Mouse (Mus musculus) thymus, postnatal 0 days (tissue): ENCODE measurements around the gene Ube2e3. TPM values are rescaled to one million over a fixed set of nuclear protein-coding genes. Genes with fewer than 3 reads are reported as not detected.

Experiments used
- DNase-seq: peaks from one replicate; pipeline ENCODE4 v3.0.0-alpha.2; 2015; ENCODE audit warnings: low spot score
- polyA plus RNA-seq: library from polyadenylated mRNA; unstranded; fragments of >200 nt; fragmentation: Nextera tagmentation; extraction: Ambion mirVana; gene quantifications from 2 replicates; pipeline ENCODE4 v1.2.1, GENCODE M21; 2015

The Ube2e3 gene
- polyA plus RNA-seq, 1 experiment from 2014 or later: 132 TPM

DNA sequence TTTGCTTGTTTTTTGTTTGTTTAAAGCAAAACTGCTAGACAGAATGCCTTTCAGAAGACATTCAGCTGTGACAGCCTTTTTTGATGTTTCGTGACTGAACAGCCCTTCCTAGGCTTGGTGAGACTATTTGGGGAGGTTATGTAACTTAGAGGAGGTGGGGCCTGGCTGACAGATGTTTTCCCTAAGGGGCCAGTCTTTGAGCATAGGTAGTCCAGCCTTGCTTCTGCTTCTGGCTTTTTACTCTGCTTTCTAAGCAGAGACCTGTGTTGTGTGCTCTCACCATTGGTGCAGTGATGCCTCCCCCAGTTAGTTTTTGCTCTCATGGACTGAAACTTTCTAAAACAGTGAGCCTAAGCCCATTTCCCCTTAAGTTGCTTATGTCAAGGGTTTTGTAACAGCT, 14.1 kb downstream of the Ube2e3 start:
- no peak for DNase-seq

GRCm38 (mm10) chr2:78882743-78883433, 15.0 kb downstream of the Ube2e3 start:
- DNase-seq: no peak

DNA sequence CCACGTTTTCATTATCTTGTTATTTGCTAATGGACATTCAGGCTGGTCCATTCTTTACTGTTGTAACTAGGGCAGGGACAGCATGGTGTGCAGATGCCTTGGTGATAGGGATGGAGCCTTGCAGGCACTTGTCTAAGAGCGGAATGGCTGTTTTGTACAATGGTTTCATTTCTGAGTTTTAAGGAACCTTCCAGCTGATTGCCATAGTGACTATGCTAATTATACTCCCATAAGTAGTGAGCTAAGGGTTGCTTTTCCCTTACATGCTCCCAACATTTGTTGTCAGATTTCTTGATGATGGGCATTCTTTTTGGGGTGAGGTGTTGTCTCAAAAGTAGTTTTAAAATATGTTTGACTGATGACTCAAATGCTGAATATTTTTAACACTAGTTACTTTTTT, 18.5 kb downstream of the Ube2e3 start:
- DNase-seq: no peak

DNA sequence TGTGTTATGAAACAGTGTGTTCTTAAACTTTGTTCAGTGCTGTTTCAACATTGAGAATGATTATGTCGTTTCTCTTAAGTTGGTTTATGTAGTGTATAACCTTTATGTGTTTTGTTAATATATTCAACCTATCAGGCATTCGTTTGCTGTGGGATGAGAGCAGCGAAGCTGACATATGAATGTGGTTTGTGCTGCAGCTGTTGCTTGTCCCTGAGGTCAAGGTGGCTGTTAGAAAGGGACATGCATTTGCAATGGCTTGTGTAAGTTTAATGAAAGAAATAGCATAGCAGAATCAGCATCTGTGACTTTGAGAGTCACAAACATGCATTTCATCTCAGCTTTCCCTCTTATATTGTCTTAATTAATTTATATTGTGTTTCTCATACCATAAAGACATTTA, 20.3 kb downstream of the Ube2e3 start:
- no peak for DNase-seq

- no peak for DNase-seq
These were observed 27.3 kb downstream of the Ube2e3 start for GRCm38 (mm10) chr2:78895216-78895615.

DNA sequence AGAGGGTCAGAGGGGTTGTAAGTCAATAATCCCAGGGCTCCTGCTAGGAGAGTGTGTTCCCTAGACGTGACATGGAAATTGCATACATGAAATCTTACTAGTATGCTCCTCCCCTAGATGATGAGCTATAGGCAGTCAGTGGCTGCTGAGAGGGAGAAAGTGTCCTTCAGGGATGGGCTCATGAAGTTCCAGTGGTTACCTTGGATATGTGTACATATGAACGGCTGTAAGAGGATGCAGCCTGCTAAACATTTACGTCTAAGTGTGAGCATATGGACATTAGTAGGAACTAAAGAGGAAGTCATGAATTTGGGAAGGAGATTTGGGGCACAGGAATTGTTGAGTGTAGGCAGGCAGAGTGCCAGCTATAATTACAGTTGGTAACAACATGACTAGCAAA, 38.0 kb downstream of the Ube2e3 start:
- no peak for DNase-seq

DNA sequence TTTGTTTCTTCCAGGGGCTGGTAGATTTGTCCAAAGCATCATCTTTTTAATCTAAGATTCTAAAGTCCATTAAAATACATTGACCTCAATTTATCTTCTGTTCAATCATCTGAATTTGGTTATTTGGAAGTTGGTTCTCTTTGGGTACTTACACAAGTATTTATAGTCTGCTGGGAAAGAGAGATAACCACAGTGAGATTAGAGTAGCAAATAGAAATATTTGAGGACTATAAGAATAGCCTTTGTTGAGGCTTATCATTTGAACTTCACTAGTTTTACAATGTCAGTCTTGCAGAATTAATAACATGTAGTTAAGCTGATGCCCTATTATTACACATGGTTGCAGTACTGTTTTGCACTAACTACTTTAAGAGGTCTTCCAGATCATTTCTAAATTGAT, 43.6 kb downstream of the Ube2e3 start:
- no peak for DNase-seq

GRCm38 (mm10) chr2:78914861-78915260, 46.9 kb downstream of the Ube2e3 start:
- DNase-seq: peak; percentile 29

DNA sequence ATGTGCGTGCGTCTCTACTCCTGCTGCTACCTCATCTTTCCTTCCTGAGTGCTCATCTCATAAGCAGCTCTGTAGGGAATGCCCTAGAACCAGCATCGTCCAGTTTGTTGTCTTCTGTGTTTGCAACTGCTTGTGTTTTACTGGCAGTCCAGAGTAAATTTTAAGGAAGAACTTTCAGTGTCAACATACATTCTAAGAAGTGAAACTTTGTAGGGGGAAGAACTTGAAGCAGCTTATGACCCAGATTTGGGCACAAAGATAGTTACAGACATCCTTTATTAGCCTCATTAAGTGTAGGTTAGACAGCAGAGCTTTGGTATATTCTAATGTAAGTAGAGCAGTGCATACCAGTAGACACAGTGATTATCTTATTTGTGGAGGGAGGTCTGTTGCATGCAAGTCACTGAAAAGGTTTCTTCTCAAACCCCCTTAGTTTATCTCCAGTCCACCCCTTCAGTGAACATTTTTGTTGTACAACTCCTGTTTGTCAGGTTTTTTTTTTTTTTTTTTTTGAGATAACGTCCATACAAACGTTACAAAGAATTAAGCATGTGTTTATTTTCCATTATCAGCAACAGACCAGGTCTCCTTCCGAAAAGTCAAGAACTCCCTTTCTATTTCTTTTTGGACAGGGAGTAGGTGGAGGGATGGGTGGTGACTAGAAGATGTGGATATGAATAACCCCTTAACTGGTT, 55.2 kb downstream of the Ube2e3 start:
- no peak for DNase-seq

DNA sequence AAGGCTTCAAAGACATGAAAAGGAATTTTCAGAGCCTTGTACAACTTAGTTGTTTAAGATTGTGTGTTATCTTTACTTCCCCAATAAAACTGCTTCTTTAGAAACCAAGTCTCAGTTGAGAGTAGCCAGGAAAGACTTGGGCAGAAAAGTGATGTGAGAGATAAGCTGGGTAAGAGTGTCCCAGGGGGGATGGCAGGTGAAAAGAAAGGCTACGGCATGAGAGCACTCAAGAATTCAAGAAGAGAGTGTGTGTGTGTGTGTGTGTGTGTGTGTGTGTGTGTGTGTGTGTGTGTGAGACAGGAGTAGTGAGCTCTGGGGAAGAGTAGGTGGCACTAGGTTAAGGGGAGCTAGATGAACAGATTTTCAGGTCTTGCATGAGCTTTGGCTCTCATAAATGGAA, 57.9 kb downstream of the Ube2e3 start:
- DNase-seq: no peak

DNA sequence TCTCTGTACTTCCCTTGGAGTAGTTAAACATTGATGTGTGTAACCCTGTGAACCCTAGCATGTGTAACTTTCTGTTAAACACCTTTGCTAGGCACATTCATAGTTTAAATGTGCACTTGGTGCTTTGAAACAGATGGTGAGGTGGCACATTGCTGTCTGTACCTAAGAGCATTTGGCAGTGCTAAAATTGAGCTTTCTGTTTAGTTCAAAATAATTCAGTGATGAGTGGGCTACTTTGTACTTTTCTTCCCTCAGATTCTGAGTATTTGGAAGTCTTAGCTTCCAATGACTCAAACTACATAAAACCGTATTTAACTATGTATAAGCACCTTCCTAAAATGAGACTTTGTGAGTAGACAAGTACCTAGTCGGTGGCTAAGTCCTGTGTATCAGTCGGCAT, 59.7 kb downstream of the Ube2e3 start:
- no peak for DNase-seq

DNA sequence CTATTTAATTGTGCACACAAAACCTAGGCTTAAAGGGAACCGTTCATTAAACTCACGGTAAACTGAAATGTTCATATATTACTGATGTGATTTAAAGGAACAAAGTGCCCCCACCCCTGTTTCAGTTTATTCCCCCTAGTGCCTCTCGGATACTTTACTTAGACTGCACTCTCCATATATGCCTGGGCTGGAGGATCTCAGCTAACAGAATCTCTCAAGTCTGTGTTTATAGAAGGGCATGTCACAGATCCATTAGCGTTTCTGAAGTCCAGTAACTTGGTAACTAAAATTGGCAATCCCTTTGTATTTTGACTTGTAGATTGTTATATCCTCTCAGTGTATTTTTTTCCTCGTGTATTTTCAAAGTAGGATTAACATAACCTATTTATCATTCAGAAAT, 60.2 kb downstream of the Ube2e3 start:
- DNase-seq: no peak

DNA sequence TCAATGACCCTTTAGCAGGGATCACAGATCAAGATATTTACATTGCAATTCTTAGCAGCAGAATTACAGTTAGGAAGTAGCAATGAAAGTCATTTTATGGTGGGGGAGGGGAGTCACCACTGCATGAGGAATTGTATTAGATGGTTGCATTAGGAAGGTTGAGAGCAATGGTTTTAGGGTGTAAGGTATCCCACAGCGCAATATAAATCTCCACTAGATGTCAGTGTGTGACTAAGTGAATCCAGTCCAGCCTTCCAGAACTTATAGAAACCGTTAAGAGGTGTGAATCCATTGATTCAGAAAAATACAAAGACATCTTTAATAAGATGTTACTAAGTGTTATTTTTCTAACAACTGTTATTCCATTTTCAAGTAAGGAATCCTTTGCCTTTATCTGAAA, 63.4 kb downstream of the Ube2e3 start:
- DNase-seq: peak; percentile 43

DNA sequence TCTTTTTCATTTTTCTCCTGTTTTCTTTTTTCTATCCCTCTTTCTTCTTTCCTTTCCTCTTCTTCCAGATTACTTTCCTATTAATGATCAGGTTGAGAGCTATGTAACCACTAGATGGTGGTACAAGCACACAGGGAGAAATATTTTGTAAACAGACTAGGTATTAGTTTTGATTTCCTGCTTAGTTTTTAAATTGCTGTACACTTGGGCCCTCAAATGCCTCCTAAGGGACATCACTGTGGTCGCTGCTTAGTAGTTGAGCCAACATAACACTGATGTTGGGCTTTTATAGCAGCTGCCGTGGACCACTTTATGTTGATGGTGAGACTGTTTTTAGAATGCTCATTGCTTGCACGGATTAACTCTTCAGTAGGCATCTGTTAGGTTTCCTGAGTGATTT, 91.5 kb downstream of the Ube2e3 start:
- DNase-seq: peak; percentile 52

- peak; percentile 60 for DNase-seq
These were observed 92.4 kb downstream of the Ube2e3 start for GRCm38 (mm10) chr2:78960288-78960687.

DNA sequence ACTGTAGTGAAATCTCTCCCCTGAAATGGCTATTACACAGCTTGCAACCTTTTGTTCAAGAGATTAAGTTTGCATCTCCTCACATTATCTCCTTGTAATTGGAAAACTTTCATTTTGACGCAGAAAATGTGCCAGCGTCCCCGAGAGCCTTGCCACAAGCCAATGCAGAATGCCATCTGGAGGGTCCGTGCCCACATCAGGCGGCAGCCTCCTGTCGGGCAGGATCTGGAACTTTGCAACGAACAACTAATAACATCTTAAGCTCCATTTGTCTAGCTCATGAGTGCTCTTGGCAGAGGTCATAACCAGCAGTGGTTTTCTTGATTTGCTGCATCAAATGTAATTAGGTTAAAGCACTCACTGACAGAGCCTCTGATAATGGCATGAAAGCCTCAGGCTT, 93.1 kb downstream of the Ube2e3 start:
- peak; percentile 10 for DNase-seq

- DNase-seq: no peak
These were observed 93.7 kb downstream of the Ube2e3 start for GRCm38 (mm10) chr2:78961580-78961979.

DNA sequence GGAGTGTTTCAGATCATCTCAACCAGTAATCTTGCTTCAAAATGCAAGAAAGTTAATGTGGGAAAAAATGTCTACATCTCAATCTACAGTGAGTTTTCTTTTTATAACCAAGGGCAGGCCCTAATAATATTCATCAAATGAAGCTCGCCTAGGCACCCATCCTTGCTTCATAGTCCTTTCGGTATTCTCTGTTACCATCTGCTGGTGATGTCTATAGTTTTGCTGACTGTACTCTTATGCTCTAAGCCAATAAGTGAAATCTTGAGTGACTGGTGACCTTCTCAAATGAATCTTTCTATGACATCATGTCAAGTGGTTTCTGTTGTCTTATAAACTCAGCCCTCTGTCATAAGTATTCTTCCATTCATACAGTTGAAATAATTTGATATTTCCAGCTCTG, 97.1 kb downstream of the Ube2e3 start:
- DNase-seq: no peak

DNA sequence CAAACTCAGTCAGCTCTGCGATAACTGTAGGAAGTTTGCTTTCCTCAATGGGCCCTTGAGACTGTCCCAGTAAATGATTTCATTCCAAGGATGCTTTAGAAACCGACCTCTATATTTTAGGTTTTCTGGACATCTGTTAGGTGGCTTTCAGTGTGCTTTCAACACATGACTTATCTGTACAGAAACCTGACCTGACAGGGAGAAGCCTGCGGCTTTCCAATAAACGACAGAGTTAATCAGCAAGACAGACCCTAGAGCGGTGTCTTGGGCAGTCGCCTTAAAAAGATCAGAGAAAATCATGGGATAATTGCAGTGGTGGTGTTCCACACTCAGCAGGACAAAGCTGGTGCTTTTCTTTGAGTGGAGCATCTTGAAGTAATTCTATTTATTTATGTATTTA, 97.5 kb downstream of the Ube2e3 start:
- DNase-seq: no peak

DNA sequence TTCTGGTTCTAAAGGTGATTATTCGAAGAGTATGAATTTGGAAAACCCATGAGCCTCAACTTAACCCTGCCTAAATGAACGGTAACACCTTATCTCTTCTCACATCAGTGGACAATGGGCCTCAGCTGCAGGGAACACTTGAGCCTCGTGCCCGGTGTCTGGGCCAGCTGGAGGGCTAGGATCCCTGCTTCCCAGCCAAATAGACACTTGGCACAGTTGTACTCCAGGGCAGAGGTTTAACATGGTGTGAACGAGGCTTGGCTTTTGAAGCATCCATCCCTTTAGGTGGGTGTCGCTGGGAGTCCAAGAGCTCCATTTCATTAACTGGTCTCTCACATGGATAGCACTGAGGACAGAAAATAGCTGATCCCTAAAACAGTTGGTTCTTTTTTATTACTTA, 102.2 kb downstream of the Ube2e3 start:
- no peak for DNase-seq
